Mouse (Mus musculus) erythroblast, embryonic 14.5 days (primary cell): ENCODE data around the gene Trim80.

Source experiments
- GATA1 ChIP-seq: IDR thresholded peaks from 2 replicates; pipeline ENCODE4 v1.6.1; 2012; ENCODE audit warnings: low read length, inconsistent platforms, mixed read lengths
- TAL1 ChIP-seq: IDR thresholded peaks from 3 replicates; pipeline ENCODE4 v1.6.1; 2012; ENCODE audit warnings: low read length, inconsistent platforms, mixed read lengths

- TF ChIP-seq GATA1 (no peak), TAL1 (no peak)
Observed at GRCm38 (mm10) chr11:115405723-115406122, 34.6 kb upstream of the Trim80 start.
